Mouse (Mus musculus) Patski (cell line): ENCODE measurements around the gene Ccp110. TPM values are rescaled to one million over a fixed set of nuclear protein-coding genes. Genes with fewer than 3 reads are reported as not detected.

Source experiments
- ATAC-seq: fragments of 100-300 bp; one replicate; pipeline ENCODE4 v1.8.0; 2021
- CTCF ChIA-PET: fragments of 350-600 bp; sonication (Branson Sonifier 250); formaldehyde crosslinking; loops from one replicate; lab custom pipeline; 2022; ENCODE audit warnings: inconsistent platforms; lab: Charles Lee
- POLR2A ChIA-PET: fragments of 350-600 bp; sonication (Branson Sonifier 250); formaldehyde crosslinking; loops from one replicate; lab custom pipeline; 2022; ENCODE audit warnings: antibody characterized with exemption, inconsistent platforms; lab: Charles Lee
- DNase-seq: peaks from one replicate; pipeline ENCODE4 v3.0.0-alpha.2; 2011; ENCODE audit warnings: low read depth, low spot score
- H3K27me3 ChIP-seq: fragments of 371-371 bp; one replicate; pipeline ENCODE4 v1.5.1; 2021
- CTCF ChIP-seq: fragments of 100-300 bp; IDR thresholded peaks from one replicate; pipeline ENCODE4 v1.5.1; 2021
- in situ Hi-C: fragments of 300-500 bp; cut with MboI; formaldehyde crosslinking; loops from 3 replicates; pipeline ENCODE4 v1.11.1; 2018; ENCODE audit warnings: low pct_unique_long_range_greater_than_20kb, mixed read lengths
- polyA plus RNA-seq: library from polyadenylated mRNA; unstranded; gene quantifications from one replicate; pipeline ENCODE4 v1.2.3, GENCODE M21; 2021

Gene Ccp110
- polyA plus RNA-seq, 1 experiment from 2014 or later = 21.3 TPM

DNA sequence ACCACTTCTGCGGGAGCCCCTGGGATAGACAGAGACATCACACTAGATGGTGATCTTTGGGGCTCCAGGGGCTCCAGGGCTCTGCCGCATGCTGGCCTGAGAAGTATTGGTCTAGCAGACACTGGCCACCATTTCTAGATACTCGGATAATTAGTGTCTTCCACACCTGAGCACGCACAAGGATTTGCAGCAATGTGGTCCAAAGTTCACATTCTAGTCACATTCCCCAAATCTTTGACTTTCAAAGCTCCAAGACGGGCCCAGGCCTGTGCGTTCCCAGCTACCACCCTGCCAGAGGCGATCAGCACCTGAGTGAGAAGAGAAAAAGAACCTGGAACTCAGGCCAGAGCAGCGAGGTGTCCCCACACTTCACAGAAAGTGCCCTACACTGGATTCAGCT, 53.3 kb downstream of the Ccp110 start:
- in situ Hi-C loops = no loop called here
- no peaks in the 10 kb centered on the region for H3K27me3 ChIP-seq
- ChIA-PET POLR2A (no interaction called here), CTCF (interaction anchor here (0.8 to 2.5 kb wide), 16 partner anchors 9 to 242 kb away, joined by 3 to 17 read pairs (median 3); no protein-coding TSS in a partner anchor)
- TF ChIP-seq CTCF = no peak
- peak; percentile 54 for ATAC-seq
- no peak for DNase-seq

DNA sequence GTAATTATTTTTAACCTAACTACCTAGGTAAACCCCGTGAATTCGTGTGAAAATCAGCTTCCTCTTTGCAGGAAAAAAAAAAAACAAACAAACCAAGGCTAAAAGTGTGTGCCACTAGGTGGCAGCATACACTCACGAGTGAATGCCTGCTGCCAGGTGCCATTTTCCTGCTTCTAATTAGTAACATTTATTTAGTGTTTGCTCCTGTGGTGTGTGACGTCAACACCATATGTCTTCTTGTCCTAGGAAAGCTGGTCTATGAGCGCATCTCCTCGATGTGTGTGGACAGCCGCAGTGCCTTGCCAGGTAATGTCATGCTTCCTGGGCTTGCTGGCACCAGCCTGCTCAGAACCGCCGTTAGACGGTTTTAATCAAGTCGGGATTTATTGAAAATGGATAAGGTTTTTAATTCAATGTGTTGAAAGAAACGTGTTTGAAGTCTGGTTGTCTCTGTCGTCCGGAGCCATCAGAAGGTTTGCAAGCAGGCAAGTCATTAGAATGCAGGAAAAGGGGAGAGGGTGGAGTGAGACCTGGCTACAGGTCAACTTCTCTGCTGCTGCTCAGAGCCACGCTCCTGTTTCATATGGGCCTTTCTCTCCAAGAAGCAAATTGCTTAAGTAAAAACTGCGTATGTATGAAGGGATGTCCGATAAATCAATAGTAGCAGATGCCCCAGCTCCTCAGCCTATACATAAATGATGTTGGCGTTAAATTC, 53.9 kb downstream of the Ccp110 start:
- ATAC-seq (peak; percentile 25), DNase-seq (no peak)
- no peak for TF ChIP-seq CTCF
- POLR2A ChIA-PET = no interaction called here
- in situ Hi-C loops = no loop called here
- H3K27me3 ChIP-seq = no peaks in the 10 kb centered on the region
- CTCF ChIA-PET = interaction anchor here (0.8 to 2.5 kb wide), 17 partner anchors 8 to 242 kb away, joined by 3 to 17 read pairs (median 3); no protein-coding TSS in a partner anchor

DNA sequence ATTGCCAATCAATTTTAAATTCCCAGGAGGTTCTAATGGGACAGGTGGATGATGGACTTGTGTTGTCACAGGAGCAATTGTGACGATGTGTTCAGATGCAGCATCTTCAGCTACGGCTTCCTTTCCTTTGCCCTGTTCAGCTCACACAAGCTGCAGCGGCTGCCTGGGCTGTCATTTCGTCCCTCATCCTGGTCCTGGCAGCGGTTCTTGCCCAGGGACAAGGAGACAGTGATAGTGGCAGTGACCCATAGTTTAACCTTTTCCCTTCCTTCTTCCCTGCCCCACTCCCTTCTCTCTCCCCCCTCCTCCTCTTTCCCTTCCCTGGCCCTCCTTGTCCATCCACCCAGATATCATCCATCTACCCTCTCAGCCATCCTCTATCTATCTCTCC, 54.5 kb downstream of the Ccp110 start:
- CTCF ChIA-PET = interaction anchor here (0.8 to 2.5 kb wide), 11 partner anchors 9 to 241 kb away, joined by 3 to 17 read pairs (median 3); no protein-coding TSS in a partner anchor
- in situ Hi-C loops = no loop called here
- no peak for TF ChIP-seq CTCF
- no peak for ATAC-seq
- POLR2A ChIA-PET = no interaction called here
- DNase-seq = no peak
- H3K27me3 ChIP-seq = no peaks in the 10 kb centered on the region

DNA sequence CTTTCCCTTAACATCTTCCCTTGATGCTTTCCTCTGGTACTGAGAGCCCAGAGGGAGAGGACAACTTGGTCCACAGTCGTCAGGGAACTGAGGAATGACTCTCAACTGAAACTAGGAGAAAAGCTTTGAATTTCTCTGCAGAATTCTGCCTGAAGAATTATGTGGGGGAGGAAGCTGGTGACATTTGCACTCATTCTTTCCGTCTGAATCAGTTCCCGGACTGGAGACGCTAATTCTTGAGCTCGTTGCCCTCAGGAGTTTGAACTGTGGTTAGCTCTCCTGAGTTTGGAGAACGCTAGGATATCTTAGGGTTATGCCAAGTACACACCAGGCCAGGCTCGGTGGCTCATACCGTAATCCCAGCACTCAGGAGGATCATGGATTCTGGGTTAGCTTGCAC, 56.9 kb downstream of the Ccp110 start:
- no peak for TF ChIP-seq CTCF
- in situ Hi-C loops = no loop called here
- ChIA-PET CTCF (no interaction called here), POLR2A (no interaction called here)
- no peak for DNase-seq
- peak; percentile 16 for ATAC-seq
- no peaks in the 10 kb centered on the region for H3K27me3 ChIP-seq

DNA sequence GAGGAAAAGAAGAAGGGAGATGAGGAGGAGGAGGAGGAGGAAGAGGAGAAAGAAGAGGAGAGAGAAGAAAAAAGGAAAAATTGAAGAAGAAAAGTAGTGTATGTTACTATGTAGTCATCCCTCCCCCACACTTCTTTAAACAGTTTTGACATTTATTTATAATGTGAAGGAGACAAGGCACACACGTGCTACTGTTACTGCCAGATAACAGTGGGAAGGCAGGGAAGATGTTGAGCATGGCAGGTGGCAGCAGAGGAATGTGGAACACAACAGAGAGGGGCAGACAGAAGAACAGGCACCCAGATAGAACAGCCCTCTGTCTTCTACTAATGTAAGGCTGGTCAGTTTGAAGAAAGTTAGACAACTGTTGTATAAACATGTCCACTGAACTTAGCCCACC, 57.3 kb downstream of the Ccp110 start:
- ChIA-PET CTCF (no interaction called here), POLR2A (interaction anchor here (0.6 kb wide), 1 partner anchor 55 kb away, joined by 3 read pairs; no protein-coding TSS in a partner anchor)
- no peak for TF ChIP-seq CTCF
- in situ Hi-C loops = no loop called here
- no peaks in the 10 kb centered on the region for H3K27me3 ChIP-seq
- no peak for DNase-seq
- ATAC-seq = no peak

DNA sequence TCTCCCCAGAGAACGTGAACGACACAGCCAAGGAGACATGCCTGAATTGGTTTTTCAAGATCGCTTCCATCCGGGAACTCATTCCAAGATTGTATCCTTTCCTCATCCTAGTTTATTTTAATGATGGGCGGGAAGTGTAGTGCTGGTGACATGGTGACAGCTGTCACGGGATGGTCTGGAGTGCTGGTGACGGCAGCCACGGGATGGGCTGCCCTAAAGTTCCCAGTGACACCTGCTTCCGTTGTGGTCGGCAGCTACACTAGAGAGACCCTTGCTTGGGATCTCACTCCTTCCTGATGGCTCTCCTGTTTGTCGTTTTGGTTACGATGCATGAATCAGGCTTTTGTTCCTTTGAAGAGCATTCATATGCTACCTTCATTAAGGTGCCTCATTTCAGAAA, 60.7 kb downstream of the Ccp110 start:
- DNase-seq (no peak), ATAC-seq (no peak)
- ChIA-PET CTCF (no interaction called here), POLR2A (no interaction called here)
- TF ChIP-seq CTCF = no peak
- H3K27me3 ChIP-seq = no peaks in the 10 kb centered on the region
- in situ Hi-C loops = no loop called here

DNA sequence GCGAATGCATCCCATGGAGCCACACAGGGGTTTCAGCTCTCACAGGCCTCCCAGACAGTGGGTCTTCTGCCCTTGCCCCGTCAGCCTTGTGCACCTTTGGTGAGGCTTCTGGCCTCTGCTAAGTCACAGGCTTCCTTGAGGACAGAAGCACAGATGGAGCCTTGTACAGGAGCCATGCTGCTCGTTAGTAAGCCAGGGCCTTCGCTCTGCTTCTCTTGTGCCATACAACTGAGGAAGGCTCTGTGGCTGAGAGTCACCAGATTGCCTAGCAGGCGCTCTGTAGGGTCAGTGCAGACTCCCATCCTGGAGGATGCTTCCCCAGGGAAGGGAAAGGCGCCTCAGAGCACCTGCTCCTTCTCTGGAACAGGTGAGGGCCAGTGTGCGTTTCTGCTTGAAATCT, 63.6 kb downstream of the Ccp110 start:
- no peak for ATAC-seq

DNA sequence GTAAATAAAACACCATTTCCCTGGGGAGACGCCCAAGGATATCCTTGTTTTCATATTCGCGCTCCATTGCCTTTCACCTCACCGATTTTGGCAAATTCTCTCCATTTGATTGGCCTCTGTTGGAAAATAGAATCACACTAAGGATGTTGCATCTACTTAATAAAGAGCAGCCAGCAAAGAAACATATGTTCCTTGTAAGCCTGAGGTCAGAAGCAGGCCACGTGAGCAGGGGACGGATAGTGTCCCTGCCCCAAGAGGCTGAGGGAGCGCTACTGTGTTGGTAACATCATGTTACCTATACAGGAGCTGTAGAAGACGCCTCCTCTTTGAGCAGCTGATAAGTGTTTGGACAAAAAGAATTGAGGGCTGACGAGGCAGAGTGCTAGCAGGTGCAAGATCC, 64.1 kb downstream of the Ccp110 start:
- no peak for DNase-seq
- H3K27me3 ChIP-seq = no peaks in the 10 kb centered on the region
- no peak for ATAC-seq
- ChIA-PET CTCF (interaction anchor here (1.0 to 2.0 kb wide), 3 partner anchors 9 to 23 kb away, joined by 3 to 7 read pairs (median 3); no protein-coding TSS in a partner anchor), POLR2A (no interaction called here)
- in situ Hi-C loops = no loop called here
- no peak for TF ChIP-seq CTCF

More for the DNA sequence above, 63.6 kb downstream of the Ccp110 start:
- no peak for DNase-seq
- ChIA-PET POLR2A (no interaction called here), CTCF (interaction anchor here (1.0 to 2.0 kb wide), 3 partner anchors 9 to 23 kb away, joined by 3 to 7 read pairs (median 3); no protein-coding TSS in a partner anchor)
- in situ Hi-C loops = no loop called here
- TF ChIP-seq CTCF = no peak
- no peaks in the 10 kb centered on the region for H3K27me3 ChIP-seq

DNA sequence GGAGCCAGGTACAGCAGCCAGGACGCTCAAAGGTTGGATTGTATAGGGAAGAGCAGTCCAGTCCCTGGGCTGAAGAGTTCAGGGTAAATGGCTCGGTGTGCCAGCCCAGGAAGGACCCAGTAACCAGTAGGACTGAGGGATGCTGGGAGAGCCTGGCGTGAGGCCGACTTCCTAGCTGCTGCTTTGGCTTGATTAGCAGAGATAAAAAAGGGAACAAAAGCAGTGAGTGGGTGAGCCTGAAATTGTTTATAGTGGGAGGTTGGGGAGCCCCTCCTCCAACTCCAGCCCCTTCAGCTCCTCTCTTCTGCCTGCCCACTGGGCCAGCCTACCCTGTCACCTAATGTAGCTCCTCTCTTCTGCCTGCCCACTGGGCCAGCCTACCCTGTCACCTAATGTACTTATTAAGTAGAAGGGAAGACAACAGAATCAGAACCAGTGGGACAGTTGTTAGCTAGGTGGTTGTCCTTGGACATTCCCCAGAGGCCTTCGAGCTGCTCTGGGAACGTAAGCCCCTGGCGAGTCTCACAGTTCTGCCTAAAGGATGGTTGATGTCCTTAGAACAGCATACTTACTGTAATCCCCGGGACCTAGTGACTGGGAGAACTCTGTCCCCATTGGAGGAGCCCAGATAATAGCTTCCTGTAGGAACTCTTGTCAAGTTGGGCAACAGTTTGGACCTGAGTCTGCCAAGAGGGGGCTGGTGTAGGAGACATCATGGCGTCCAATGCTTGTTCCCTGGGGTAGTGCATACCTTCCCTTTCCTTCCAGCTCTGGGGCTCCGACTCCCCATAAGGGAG, 65.4 kb downstream of the Ccp110 start:
- TF ChIP-seq CTCF = no peak
- POLR2A ChIA-PET = no interaction called here
- DNase-seq (no peak), ATAC-seq (no peak)
- CTCF ChIA-PET = interaction anchor here (1.5 to 1.8 kb wide), 2 partner anchors 12 to 18 kb away, joined by 3 to 5 read pairs; no protein-coding TSS in a partner anchor
- in situ Hi-C loops = no loop called here
- no peaks in the 10 kb centered on the region for H3K27me3 ChIP-seq

DNA sequence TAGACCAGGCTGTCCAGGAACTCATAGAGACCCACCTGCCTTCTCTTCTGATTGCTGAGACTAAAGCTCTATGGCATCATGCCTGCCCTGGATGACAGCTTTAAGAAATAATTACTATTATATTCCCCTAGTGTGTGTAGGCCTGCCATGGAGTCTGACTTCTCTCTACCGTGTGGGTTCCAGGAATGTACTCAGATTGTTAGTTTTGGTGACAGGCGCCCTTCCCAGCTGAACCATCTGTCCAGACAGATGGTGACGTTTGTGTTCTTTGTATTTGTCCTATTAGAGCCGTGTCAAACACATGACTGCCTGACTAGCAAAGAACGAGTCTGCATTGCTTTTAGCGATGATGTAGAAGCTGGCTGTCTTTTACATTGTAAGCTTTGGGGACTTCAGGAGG, 66.2 kb downstream of the Ccp110 start:
- CTCF ChIA-PET = interaction anchor here (1.8 kb wide), 2 partner anchors 13 to 38 kb away, joined by 4 to 5 read pairs; no protein-coding TSS in a partner anchor
- no peak for ATAC-seq
- in situ Hi-C loops = no loop called here

More for the DNA sequence above, 66.2 kb downstream of the Ccp110 start:
- H3K27me3 ChIP-seq = no peaks in the 10 kb centered on the region
- POLR2A ChIA-PET = no interaction called here
- no peak for DNase-seq
- TF ChIP-seq CTCF = no peak
